Mouse (Mus musculus): ENCODE measurements around the gene Cdan1.
A peak's percentile ranks its signal among the peaks of the same experiment; 100 is the strongest.
"Not testable (repeated sequence)": the region's sequence is repeated elsewhere in the genome, so short reads cannot be mapped to it uniquely, and the experiment has no call there.

Gene Cdan1

GRCm38 (mm10) chr2:120748041-120748440 is 101.9 kb downstream of the Cdan1 start:
- no peak for DNase-seq (ENCODE audit: low spot score in 2 of 2)

GRCm38 (mm10) chr2:120745496-120745895 is 104.4 kb downstream of the Cdan1 start:
- DNase-seq (ENCODE audit: low spot score in 2 of 2) = no peak

GRCm38 (mm10) chr2:120731877-120732530 is 117.9 kb downstream of the Cdan1 start:
- no peak for DNase-seq (ENCODE audit: low spot score in 2 of 2)

GRCm38 (mm10) chr2:120731167-120731862 is 118.6 kb downstream of the Cdan1 start:
- peak; percentile 68 to 84 for DNase-seq (ENCODE audit: low spot score in 2 of 2)

- no peak for DNase-seq (ENCODE audit: low spot score in 2 of 2)
Observed at GRCm38 (mm10) chr2:120730639-120731166, 119.2 kb downstream of the Cdan1 start.

- DNase-seq (ENCODE audit: low spot score in 2 of 2) = no peak
Observed at GRCm38 (mm10) chr2:120729775-120730585, 119.9 kb downstream of the Cdan1 start.

GRCm38 (mm10) chr2:120724176-120724575 is 125.8 kb downstream of the Cdan1 start:
- no peak for DNase-seq (ENCODE audit: low spot score in 2 of 2)

- no peak for DNase-seq (ENCODE audit: low spot score in 2 of 2)
Observed at GRCm38 (mm10) chr2:120723621-120724020, 126.3 kb downstream of the Cdan1 start.

- no peak for DNase-seq (ENCODE audit: low spot score in 2 of 2)
Observed at GRCm38 (mm10) chr2:120722491-120722890, 127.4 kb downstream of the Cdan1 start.

GRCm38 (mm10) chr2:120721911-120722310 is 128.0 kb downstream of the Cdan1 start:
- DNase-seq (ENCODE audit: low spot score in 2 of 2) = no peak

GRCm38 (mm10) chr2:120720821-120721220 is 129.1 kb downstream of the Cdan1 start:
- no peak for DNase-seq (ENCODE audit: low spot score in 2 of 2)

GRCm38 (mm10) chr2:120718496-120718895 is 131.4 kb downstream of the Cdan1 start:
- DNase-seq (ENCODE audit: low spot score in 2 of 2) = no peak

GRCm38 (mm10) chr2:120713441-120713840 is 136.5 kb downstream of the Cdan1 start:
- DNase-seq (ENCODE audit: low spot score in 2 of 2) = no peak

- DNase-seq (ENCODE audit: low spot score in 2 of 2) = no peak
Observed at GRCm38 (mm10) chr2:120710948-120711347, 139.0 kb downstream of the Cdan1 start.

GRCm38 (mm10) chr2:120710154-120710553 is 139.8 kb downstream of the Cdan1 start:
- DNase-seq (ENCODE audit: low spot score in 2 of 2) = no peak

GRCm38 (mm10) chr2:120707041-120707440 is 142.9 kb downstream of the Cdan1 start:
- DNase-seq (ENCODE audit: low spot score in 2 of 2) = no peak

GRCm38 (mm10) chr2:120702675-120703074 is 147.3 kb downstream of the Cdan1 start:
- DNase-seq (ENCODE audit: low spot score in 2 of 2) = no peak

GRCm38 (mm10) chr2:120700379-120700885 is 149.5 kb downstream of the Cdan1 start:
- DNase-seq (ENCODE audit: low spot score in 2 of 2) = no peak

- DNase-seq (ENCODE audit: low spot score in 2 of 2) = no peak
Observed at GRCm38 (mm10) chr2:120697767-120698166, 152.2 kb downstream of the Cdan1 start.

GRCm38 (mm10) chr2:120681151-120681550 is 168.8 kb downstream of the Cdan1 start:
- DNase-seq (ENCODE audit: low spot score in 2 of 2) = not testable (repeated sequence)

GRCm38 (mm10) chr2:120670253-120670652 is 179.7 kb downstream of the Cdan1 start:
- no peak for DNase-seq (ENCODE audit: low spot score in 2 of 2)

GRCm38 (mm10) chr2:120667446-120667845 is 182.5 kb downstream of the Cdan1 start:
- no peak for DNase-seq (ENCODE audit: low spot score in 2 of 2)

All from frontal cortex, postnatal 14 days (tissue).